Mouse (Mus musculus) neutrophil, adult 65 days (primary cell): Measurements from ENCODE around the gene Rhox9. TPM values are rescaled to one million over a fixed set of nuclear protein-coding genes. Genes with fewer than 3 reads are reported as not detected.

Experiments
- total RNA-seq: library from RNA; stranded (reverse); gene quantifications from 2 replicates; pipeline ENCODE4 v1.2.4, GENCODE M21; 2023

Rhox9 gene
- total RNA-seq: not detected in 2 replicates

DNA sequence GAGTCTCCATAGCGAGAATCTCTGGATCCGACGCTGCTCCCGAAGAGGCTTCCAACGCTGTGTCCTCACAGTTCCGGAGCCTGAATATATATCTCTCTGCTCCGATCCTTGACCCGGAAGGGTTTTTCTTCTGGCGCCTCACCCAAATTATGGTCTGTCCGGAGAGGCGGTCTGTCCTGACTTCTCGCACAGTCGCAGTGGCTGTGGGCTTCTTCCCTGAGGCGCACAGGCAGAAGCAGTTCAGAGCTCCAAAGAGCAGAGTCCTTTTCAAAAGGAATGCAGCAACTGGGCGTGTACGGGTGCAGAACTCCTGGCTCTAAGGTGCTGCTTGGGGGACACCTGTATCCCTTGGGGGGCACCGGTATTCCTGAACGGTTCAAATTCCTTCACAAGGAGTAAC lies at the start of gene Rhox9:
Gene Rhox9, minus strand, starts transcription at position 101 of the 400 bp plus-strand sequence.

DNA sequence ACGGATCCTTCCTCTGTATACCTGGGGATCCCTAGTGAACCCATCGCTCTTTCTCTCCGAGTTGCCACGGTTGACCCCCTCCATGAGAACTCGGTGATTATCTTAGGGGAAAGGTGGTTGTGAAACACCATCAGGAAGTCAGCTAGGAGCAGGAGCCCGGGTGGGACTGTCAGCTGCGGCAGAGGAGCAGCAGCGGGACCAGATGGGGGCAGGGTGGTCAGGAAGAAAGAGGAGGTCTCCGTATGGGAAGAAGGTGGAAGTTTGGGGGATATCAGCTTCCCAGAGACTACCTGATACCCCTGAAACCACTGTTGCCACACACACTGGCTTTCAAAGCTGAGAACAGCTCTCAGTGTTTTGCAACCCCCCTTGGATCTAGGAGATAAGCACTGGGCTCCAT lies 4.4 kb downstream of the Rhox9 start, which contains the start of gene Rhox7b:
Gene Rhox7b, minus strand, starts transcription at position 101 of the 400 bp plus-strand sequence.

DNA sequence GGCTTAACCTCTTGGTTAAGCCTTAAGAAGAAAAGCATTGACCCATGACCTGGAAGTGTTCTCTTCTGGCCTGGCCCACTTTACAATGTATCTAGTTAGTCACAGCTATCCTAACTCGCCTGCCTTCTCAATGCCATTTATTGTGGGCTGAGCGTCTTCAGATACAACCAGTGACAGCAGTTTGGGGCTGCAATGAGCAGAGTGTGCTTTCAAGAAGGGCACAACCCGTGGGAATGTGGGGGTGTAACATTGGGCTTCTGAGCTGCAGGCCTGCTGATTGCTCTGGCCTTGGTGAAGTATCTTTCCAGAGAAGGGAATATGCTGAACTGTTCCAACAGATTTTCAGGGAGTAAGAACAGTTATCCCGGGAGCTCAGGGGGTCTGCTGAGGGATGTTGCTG lies 22.7 kb downstream of the Rhox9 start, which contains the start of gene Rhox8:
Gene Rhox8, minus strand, starts transcription at position 101 of the 400 bp plus-strand sequence.

Other genes with a start within 250 kb of the Rhox9 start
- gene Rhox3h, start 233.0 kb downstream of the Rhox9 start, total RNA-seq: not detected in 2 replicates
- not detected in 2 replicates for gene Rhox2h, start 228.5 kb downstream of the Rhox9 start, total RNA-seq
- not detected in 2 replicates for gene Rhox5, start 96.9 kb downstream of the Rhox9 start, total RNA-seq
- not detected in 2 replicates for gene Rhox6, start 74.9 kb downstream of the Rhox9 start, total RNA-seq
- not detected in 2 replicates for gene Rhox7a, start 70.1 kb downstream of the Rhox9 start, total RNA-seq
- not detected in 2 replicates for gene Rhox8, start 22.8 kb downstream of the Rhox9 start, total RNA-seq
- gene Rhox7b, start 4.5 kb downstream of the Rhox9 start, total RNA-seq: not detected in 2 replicates
- gene Btg1-ps1, start 117.0 kb upstream of the Rhox9 start, total RNA-seq: not detected in 2 replicates
- gene Btg1-ps2, start 141.3 kb upstream of the Rhox9 start, total RNA-seq: not detected in 2 replicates
- not detected in 2 replicates for gene Rhox10, start 164.7 kb upstream of the Rhox9 start, total RNA-seq
- gene Rhox11, start 183.4 kb upstream of the Rhox9 start, total RNA-seq: not detected in 2 replicates
- gene Rhox12, start 209.1 kb upstream of the Rhox9 start, total RNA-seq: not detected in 2 replicates
- not detected in 2 replicates for gene Rhox13, start 219.4 kb upstream of the Rhox9 start, total RNA-seq